Mouse (Mus musculus): Measurements from ENCODE around the gene Trappc3l. TPM values are rescaled to one million over a fixed set of nuclear protein-coding genes. Genes with fewer than 3 reads are reported as not detected.

Gene Trappc3l
- polyA plus RNA-seq, 1 experiment: not detected

DNA sequence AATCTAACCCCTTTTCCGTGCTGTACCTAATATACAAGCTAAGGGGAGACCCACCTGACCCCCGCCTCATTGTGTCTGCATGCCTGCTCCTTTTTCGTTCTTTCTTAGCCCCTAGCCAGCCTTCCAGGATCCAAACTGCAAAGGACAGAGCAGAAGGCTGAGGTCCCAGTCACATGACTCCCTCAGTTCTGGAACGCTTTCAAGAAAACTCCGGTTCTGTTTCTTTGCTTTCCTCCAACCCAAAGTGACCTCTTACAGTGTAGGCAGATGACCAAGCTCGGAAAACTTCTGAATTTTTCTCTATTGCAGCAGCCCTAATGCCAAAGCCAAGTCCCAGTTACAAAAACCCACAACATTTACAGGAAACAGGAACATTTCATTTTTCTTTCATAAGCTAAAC is 91.0 kb downstream of the Trappc3l start:
- H3K4me3 ChIP-seq (ENCODE audit: control insufficient read depth, insufficient read depth, low read length): no peak overlapping the region
- peaks cover 2% of the 10 kb centered on the region for H3K4me1 ChIP-seq (replicated peaks; ENCODE audit: control insufficient read depth, insufficient read depth, low read length)
- H3K27ac ChIP-seq (ENCODE audit: control insufficient read depth, insufficient read depth, low read length): no peak overlapping the region
- H3K36me3 ChIP-seq (ENCODE audit: control insufficient read depth, insufficient read depth, low read length): no peaks in the 10 kb centered on the region
- WGBS: 53% methylated on average over 6 of the region's 6 CpGs
- H3K27me3 ChIP-seq (ENCODE audit: control insufficient read depth, insufficient read depth, low read length): no peaks in the 10 kb centered on the region
- no peak for DNase-seq
- TF ChIP-seq CTCF (IDR thresholded peaks at IDR 0.05; ENCODE audit: borderline replicate concordance, control insufficient read depth, extremely low read depth, insufficient read depth, low read length, poor library complexity): no peak
- TF ChIP-seq POLR2A (IDR thresholded peaks at IDR 0.05; ENCODE audit: control insufficient read depth, extremely low read depth, insufficient read depth, low read length, poor library complexity): no peak

GRCm38 (mm10) chr10:34131356-34131755 is 94.0 kb downstream of the Trappc3l start:
- TF ChIP-seq CTCF (IDR thresholded peaks at IDR 0.05; ENCODE audit: borderline replicate concordance, control insufficient read depth, extremely low read depth, insufficient read depth, low read length, poor library complexity): no peak
- no peak for TF ChIP-seq POLR2A (IDR thresholded peaks at IDR 0.05; ENCODE audit: control insufficient read depth, extremely low read depth, insufficient read depth, low read length, poor library complexity)
- Histone ChIP-seq H3K27me3 (ENCODE audit: control insufficient read depth, insufficient read depth, low read length) (no peaks in the 10 kb centered on the region), H3K27ac (ENCODE audit: control insufficient read depth, insufficient read depth, low read length) (no peak overlapping the region), H3K36me3 (ENCODE audit: control insufficient read depth, insufficient read depth, low read length) (no peaks in the 10 kb centered on the region), H3K4me3 (ENCODE audit: control insufficient read depth, insufficient read depth, low read length) (no peak overlapping the region), H3K4me1 (replicated peaks; ENCODE audit: control insufficient read depth, insufficient read depth, low read length) (peaks cover 2% of the 10 kb centered on the region)
- DNase-seq: no peak
- 12% methylated on average over 2 of the region's 2 CpGs for WGBS

DNA sequence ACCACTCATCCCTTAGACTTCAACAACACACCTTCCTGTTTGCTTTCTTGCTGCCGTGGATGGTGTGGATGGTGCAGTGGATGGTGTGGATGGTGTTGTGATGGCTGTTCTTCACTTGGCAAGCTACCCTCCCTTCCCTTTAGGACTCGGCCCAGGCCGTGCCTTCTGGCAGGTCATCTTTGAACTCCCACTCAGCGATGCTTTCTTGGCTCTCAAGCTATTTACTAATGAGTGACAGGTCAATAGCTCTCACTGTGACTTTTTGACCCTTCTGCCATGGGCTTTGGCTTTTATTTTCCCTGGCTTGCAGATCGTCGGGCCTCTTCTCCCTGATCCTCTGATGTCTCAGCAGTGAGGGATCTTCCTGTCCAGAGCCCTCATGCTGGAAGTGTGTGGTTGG is 99.0 kb downstream of the Trappc3l start:
- no peaks in the 10 kb centered on the region for H3K4me1 ChIP-seq (replicated peaks; ENCODE audit: control insufficient read depth, insufficient read depth, low read length)
- no peaks in the 10 kb centered on the region for H3K36me3 ChIP-seq (ENCODE audit: control insufficient read depth, insufficient read depth, low read length)
- no peak overlapping the region for H3K27ac ChIP-seq (ENCODE audit: control insufficient read depth, insufficient read depth, low read length)
- no peak overlapping the region for H3K4me3 ChIP-seq (ENCODE audit: control insufficient read depth, insufficient read depth, low read length)
- DNase-seq: no peak
- TF ChIP-seq POLR2A (IDR thresholded peaks at IDR 0.05; ENCODE audit: control insufficient read depth, extremely low read depth, insufficient read depth, low read length, poor library complexity) (no peak), CTCF (IDR thresholded peaks at IDR 0.05; ENCODE audit: borderline replicate concordance, control insufficient read depth, extremely low read depth, insufficient read depth, low read length, poor library complexity) (no peak)
- no peaks in the 10 kb centered on the region for H3K27me3 ChIP-seq (ENCODE audit: control insufficient read depth, insufficient read depth, low read length)
- 92% methylated on average over 6 of the region's 6 CpGs for WGBS

DNA sequence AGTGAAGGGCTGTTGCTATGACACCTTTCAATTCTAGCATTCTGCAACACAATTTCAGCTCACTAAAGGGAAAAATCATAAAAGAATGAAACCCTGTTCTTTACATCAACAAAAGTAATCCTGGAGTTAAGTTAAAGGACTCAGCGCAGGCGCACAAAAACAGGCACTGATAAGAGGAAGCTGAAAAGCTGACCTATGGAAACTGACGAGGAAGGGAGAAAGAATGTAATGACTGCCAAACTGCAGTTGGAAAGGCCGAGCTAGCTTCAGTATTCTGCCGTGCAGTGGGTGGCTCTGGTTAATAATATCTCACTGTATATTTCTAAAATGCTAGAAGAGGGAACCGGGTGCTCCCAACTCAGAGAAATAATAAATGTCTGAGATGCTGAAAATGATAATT is 100.6 kb downstream of the Trappc3l start:
- no peak overlapping the region for H3K27ac ChIP-seq (ENCODE audit: control insufficient read depth, insufficient read depth, low read length)
- no peak for DNase-seq
- 76% methylated on average over 6 of the region's 6 CpGs for WGBS
- TF ChIP-seq POLR2A (IDR thresholded peaks at IDR 0.05; ENCODE audit: control insufficient read depth, extremely low read depth, insufficient read depth, low read length, poor library complexity): no peak
- no peaks in the 10 kb centered on the region for H3K4me1 ChIP-seq (replicated peaks; ENCODE audit: control insufficient read depth, insufficient read depth, low read length)
- H3K27me3 ChIP-seq (ENCODE audit: control insufficient read depth, insufficient read depth, low read length): no peaks in the 10 kb centered on the region
- H3K4me3 ChIP-seq (ENCODE audit: control insufficient read depth, insufficient read depth, low read length): no peak overlapping the region
- no peaks in the 10 kb centered on the region for H3K36me3 ChIP-seq (ENCODE audit: control insufficient read depth, insufficient read depth, low read length)

- WGBS: 71% methylated on average over 4 of the region's 4 CpGs
- Histone ChIP-seq H3K4me1 (replicated peaks; ENCODE audit: control insufficient read depth, insufficient read depth, low read length) (no peaks in the 10 kb centered on the region), H3K36me3 (ENCODE audit: control insufficient read depth, insufficient read depth, low read length) (no peaks in the 10 kb centered on the region), H3K27ac (ENCODE audit: control insufficient read depth, insufficient read depth, low read length) (no peak overlapping the region), H3K27me3 (ENCODE audit: control insufficient read depth, insufficient read depth, low read length) (no peaks in the 10 kb centered on the region), H3K4me3 (ENCODE audit: control insufficient read depth, insufficient read depth, low read length) (no peak overlapping the region)
- DNase-seq: no peak
- TF ChIP-seq POLR2A (IDR thresholded peaks at IDR 0.05; ENCODE audit: control insufficient read depth, extremely low read depth, insufficient read depth, low read length, poor library complexity): no peak
- no peak for TF ChIP-seq CTCF (IDR thresholded peaks at IDR 0.05; ENCODE audit: borderline replicate concordance, control insufficient read depth, extremely low read depth, insufficient read depth, low read length, poor library complexity)
Measured at GRCm38 (mm10) chr10:34139768-34140167, 102.4 kb downstream of the Trappc3l start.

- no peaks in the 10 kb centered on the region for H3K4me1 ChIP-seq (replicated peaks; ENCODE audit: control insufficient read depth, insufficient read depth, low read length)
- WGBS: 94% methylated on average over 2 of the region's 2 CpGs
- no peak overlapping the region for H3K27ac ChIP-seq (ENCODE audit: control insufficient read depth, insufficient read depth, low read length)
- H3K27me3 ChIP-seq (ENCODE audit: control insufficient read depth, insufficient read depth, low read length): no peaks in the 10 kb centered on the region
- H3K4me3 ChIP-seq (ENCODE audit: control insufficient read depth, insufficient read depth, low read length): no peak overlapping the region
- no peak for DNase-seq
- H3K36me3 ChIP-seq (ENCODE audit: control insufficient read depth, insufficient read depth, low read length): no peaks in the 10 kb centered on the region
- TF ChIP-seq POLR2A (IDR thresholded peaks at IDR 0.05; ENCODE audit: control insufficient read depth, extremely low read depth, insufficient read depth, low read length, poor library complexity) (no peak), CTCF (IDR thresholded peaks at IDR 0.05; ENCODE audit: borderline replicate concordance, control insufficient read depth, extremely low read depth, insufficient read depth, low read length, poor library complexity) (no peak)
Measured at GRCm38 (mm10) chr10:34141693-34142092, 104.3 kb downstream of the Trappc3l start.

- Histone ChIP-seq H3K27me3 (ENCODE audit: control insufficient read depth, insufficient read depth, low read length) (no peaks in the 10 kb centered on the region), H3K36me3 (ENCODE audit: control insufficient read depth, insufficient read depth, low read length) (no peaks in the 10 kb centered on the region), H3K4me3 (ENCODE audit: control insufficient read depth, insufficient read depth, low read length) (no peak overlapping the region), H3K4me1 (replicated peaks; ENCODE audit: control insufficient read depth, insufficient read depth, low read length) (no peaks in the 10 kb centered on the region), H3K27ac (ENCODE audit: control insufficient read depth, insufficient read depth, low read length) (no peak overlapping the region)
- no peak for DNase-seq
- WGBS: 90% methylated on average over 3 of the region's 3 CpGs
- TF ChIP-seq POLR2A (IDR thresholded peaks at IDR 0.05; ENCODE audit: control insufficient read depth, extremely low read depth, insufficient read depth, low read length, poor library complexity) (no peak), CTCF (IDR thresholded peaks at IDR 0.05; ENCODE audit: borderline replicate concordance, control insufficient read depth, extremely low read depth, insufficient read depth, low read length, poor library complexity) (no peak)
Measured at GRCm38 (mm10) chr10:34149772-34150171, 112.4 kb downstream of the Trappc3l start.
